Mouse (Mus musculus) spleen, postnatal 14 days (tissue): ENCODE measurements around the gene Hoxc9.

Experiments
- DNase-seq, 2 experiments: peaks; one replicate each; pipeline ENCODE4 v3.0.0; 2021 to 2022; ENCODE audit warnings: low spot score in 2 of 2

Hoxc9 gene

GRCm38 (mm10) chr15:102998608-102999182, 22.5 kb downstream of the Hoxc9 start:
- DNase-seq: no peak

- DNase-seq: no peak
Measured at GRCm38 (mm10) chr15:102999183-102999831, 23.1 kb downstream of the Hoxc9 start.

GRCm38 (mm10) chr15:102999955-103000354, 23.7 kb downstream of the Hoxc9 start:
- DNase-seq: no peak

DNA sequence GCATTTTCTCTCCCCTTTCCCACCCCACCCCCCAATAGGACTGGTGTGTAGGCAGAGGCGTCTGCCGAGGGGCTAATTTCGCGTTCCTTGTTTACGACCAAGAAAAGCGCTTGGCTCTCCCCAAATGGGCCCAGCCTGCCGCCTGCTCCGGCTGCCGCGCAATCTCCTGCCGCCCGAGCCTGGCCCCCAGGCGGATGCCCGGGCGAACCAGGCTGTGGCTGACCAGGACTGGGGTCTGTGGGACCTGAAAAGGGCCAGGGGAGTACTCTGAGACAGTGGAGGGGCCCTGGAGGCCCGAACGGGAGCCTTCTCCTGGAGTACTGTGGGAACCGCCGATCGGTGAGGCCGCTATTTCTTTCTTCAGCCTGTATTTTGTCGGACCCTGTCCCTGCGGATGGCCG, 24.3 kb downstream of the Hoxc9 start:
- DNase-seq: no peak

DNA sequence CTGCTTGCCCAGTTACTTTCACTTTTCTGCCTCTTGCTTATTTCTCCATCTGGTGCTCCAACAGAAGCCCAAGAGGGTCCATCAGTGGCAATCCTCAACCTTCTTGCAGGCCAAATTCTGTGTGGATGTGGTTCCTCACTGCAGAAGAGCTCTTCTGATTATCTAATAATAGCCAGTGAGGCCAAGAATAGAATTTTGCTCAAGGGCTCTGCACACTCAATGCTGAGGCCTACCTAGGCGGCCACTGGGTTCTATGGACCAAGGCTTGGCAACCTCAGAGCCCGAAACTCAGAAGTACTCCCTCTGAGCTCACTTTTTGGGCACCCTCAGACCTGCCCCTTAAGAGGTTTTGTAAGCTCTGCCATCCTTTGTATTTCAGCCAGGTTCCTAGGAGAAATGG, 25.1 kb downstream of the Hoxc9 start:
- no peak for DNase-seq

DNA sequence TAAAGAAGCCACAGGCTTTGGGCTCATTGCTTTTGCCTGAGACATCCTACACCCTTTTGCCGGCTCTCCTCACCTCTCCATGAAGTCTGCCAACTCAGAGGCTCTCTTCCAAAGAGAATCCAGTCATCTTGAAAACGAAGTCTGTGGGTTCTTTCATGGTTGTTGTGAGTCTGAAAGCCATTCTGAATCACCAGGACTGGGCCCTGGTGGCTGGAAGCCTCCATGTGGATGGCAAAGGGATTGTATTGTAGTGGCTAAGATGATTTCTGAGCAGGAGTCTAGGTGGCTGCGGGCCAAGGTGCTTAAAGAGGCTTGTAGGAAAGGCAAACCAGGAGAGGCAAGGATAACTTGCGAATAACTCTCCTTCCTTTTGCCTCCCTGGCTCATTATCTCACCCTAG, 25.9 kb downstream of the Hoxc9 start:
- no peak for DNase-seq

GRCm38 (mm10) chr15:103002821-103003448, 26.7 kb downstream of the Hoxc9 start:
- no peak for DNase-seq

DNA sequence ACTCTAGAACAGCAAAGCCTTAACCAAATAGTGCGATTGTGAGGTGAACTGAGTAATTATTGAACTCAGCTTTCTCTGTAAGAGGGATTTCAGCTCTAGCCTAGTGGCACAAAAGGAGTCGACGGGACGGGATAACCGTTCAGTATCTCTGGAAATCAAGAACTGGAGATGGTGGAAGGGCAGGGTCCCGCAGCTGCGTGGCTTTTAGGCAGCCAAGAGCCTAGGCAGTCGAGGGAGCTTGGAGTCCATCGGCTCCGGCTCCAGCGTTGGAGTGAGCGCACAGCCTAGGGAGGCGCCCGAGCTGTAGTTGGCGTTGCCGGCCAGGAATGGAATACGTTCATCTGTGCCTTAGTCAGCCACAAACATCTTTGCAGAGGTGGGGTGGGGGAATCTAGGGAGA, 29.1 kb downstream of the Hoxc9 start:
- no peak for DNase-seq

GRCm38 (mm10) chr15:103005797-103006196, 29.6 kb downstream of the Hoxc9 start:
- DNase-seq: no peak

- no peak for DNase-seq
Measured at GRCm38 (mm10) chr15:103006326-103006725, 30.1 kb downstream of the Hoxc9 start.

DNA sequence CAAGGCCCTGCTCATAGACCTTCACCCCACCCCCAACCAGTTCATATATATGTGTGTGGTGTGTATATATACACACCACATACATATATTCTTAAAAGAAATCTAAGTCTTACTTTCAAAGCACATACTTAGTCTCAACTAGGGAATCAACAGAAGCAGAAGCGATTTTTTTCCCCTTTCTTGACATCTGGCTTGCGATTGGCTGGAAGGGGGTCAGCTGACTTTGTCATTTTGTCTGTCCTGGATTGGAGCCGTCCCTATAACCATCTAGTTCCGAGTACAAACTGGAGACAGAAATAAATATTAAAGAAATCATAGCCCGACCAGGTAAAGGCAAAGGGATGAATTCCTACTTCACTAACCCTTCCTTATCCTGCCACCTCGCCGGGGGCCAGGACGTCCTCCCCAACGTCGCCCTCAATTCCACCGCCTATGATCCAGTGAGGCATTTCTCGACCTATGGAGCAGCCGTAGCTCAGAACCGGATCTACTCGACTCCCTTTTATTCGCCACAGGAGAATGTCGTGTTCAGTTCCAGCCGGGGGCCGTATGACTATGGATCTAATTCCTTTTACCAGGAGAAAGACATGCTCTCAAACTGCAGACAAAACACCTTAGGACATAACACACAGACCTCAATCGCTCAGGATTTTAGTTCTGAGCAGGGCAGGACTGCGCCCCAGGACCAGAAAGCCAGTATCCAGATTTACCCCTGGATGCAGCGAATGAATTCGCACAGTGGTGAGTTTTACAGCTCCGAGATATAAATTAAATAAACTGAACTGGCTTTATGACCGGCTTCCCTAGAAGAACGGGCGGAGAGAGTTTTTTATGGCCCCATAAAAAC, 33.2 kb downstream of the Hoxc9 start:
- no peak for DNase-seq

DNA sequence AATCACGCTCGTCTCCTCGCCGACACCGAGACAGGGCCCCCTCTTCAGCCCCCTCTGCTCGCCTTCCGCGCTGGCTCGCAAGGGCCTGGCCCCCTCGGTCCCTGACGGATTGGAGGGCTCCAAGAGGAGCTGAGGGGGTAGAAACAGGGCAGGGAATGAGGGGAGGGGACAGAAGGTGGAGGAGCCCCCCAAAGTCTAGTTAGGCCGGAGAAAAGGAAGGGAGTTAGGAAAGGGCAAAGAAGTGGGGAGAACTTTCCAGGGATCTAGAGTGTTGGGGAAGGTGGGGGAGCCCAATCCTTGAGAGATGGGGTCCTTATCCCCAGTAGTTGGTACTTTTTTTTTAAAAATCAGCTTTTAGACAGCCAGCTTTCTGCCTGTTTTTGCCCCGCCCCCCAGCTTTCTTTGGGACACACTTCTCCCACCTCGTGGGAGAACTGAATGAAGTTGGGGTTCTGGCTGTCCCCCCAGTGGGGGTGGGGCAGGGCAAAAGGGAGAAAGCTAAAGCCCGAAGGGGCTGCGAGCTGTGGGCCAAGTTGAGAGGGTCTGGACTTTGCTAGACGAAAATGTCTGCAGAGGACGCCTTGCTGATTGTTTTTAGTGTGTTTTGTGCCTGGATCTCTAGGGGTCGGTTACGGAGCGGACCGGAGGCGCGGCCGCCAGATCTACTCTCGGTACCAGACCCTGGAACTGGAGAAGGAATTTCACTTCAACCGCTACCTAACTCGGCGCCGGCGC, 34.0 kb downstream of the Hoxc9 start:
- DNase-seq: no peak

- no peak for DNase-seq
Measured at GRCm38 (mm10) chr15:103010847-103011555, 34.8 kb downstream of the Hoxc9 start.

GRCm38 (mm10) chr15:103011928-103012486, 35.8 kb downstream of the Hoxc9 start:
- no peak for DNase-seq

GRCm38 (mm10) chr15:103013238-103013984, 37.2 kb downstream of the Hoxc9 start:
- no peak for DNase-seq

GRCm38 (mm10) chr15:103014166-103015008, 38.1 kb downstream of the Hoxc9 start:
- DNase-seq: no peak

GRCm38 (mm10) chr15:103015009-103015399, 38.8 kb downstream of the Hoxc9 start:
- no peak for DNase-seq

GRCm38 (mm10) chr15:103015406-103016166, 39.3 kb downstream of the Hoxc9 start:
- DNase-seq: no peak
